Mouse (Mus musculus) adrenal gland, postnatal 10 days (tissue): ENCODE measurements at regions not wholly inside any gene's neighbourhood (a gene's known extent, or its start where the extent isn't known, plus 50 kb on each side); places are given as distances from the start of the nearest gene placed in this dataset.

Experiments
- DNase-seq: peaks from one replicate; pipeline ENCODE4 v3.0.0; 2021; ENCODE audit warnings: mixed read lengths

GRCm38 (mm10) chr13:102273818-102274217 lies 419.5 kb upstream of the Cd180 start:
- no peak for DNase-seq

GRCm38 (mm10) chr13:102275296-102275695 lies 418.1 kb upstream of the Cd180 start:
- no peak for DNase-seq

GRCm38 (mm10) chr13:102276885-102277284 lies 416.5 kb upstream of the Cd180 start:
- DNase-seq = no peak

- no peak for DNase-seq
Observed at GRCm38 (mm10) chr13:102280198-102280597, 413.2 kb upstream of the Cd180 start.

GRCm38 (mm10) chr13:102294451-102294850 lies 398.9 kb upstream of the Cd180 start:
- no peak for DNase-seq

GRCm38 (mm10) chr13:102295079-102295478 lies 398.3 kb upstream of the Cd180 start:
- no peak for DNase-seq

GRCm38 (mm10) chr13:102307983-102308382 lies 385.4 kb upstream of the Cd180 start:
- DNase-seq = no peak

- no peak for DNase-seq
Observed at GRCm38 (mm10) chr13:102312096-102312495, 381.3 kb upstream of the Cd180 start.

GRCm38 (mm10) chr13:102315921-102316692 lies 377.3 kb upstream of the Cd180 start:
- DNase-seq = no peak

- DNase-seq = no peak
Observed at GRCm38 (mm10) chr13:102318891-102319404, 374.4 kb upstream of the Cd180 start.

- no peak for DNase-seq
Observed at GRCm38 (mm10) chr13:102319453-102319852, 373.9 kb upstream of the Cd180 start.

GRCm38 (mm10) chr13:102323876-102324275 lies 369.5 kb upstream of the Cd180 start:
- no peak for DNase-seq

- DNase-seq = no peak
Observed at GRCm38 (mm10) chr13:102326003-102326402, 367.4 kb upstream of the Cd180 start.

GRCm38 (mm10) chr13:102326544-102326943 lies 366.8 kb upstream of the Cd180 start:
- no peak for DNase-seq

GRCm38 (mm10) chr13:102333667-102334066 lies 359.7 kb upstream of the Cd180 start:
- no peak for DNase-seq

- peak; percentile 66 for DNase-seq
Observed at GRCm38 (mm10) chr13:102334131-102334534, 359.2 kb upstream of the Cd180 start.

- no peak for DNase-seq
Observed at GRCm38 (mm10) chr13:102343236-102343635, 350.1 kb upstream of the Cd180 start.

- no peak for DNase-seq
Observed at GRCm38 (mm10) chr13:102344606-102345269, 348.6 kb upstream of the Cd180 start.

GRCm38 (mm10) chr13:102349493-102349892 lies 343.9 kb upstream of the Cd180 start:
- DNase-seq = no peak

- no peak for DNase-seq
Observed at GRCm38 (mm10) chr13:102352073-102352854, 341.1 kb upstream of the Cd180 start.

GRCm38 (mm10) chr13:102355569-102355968 lies 337.8 kb upstream of the Cd180 start:
- DNase-seq = peak; percentile 37

- DNase-seq = no peak
Observed at GRCm38 (mm10) chr13:102372451-102373082, 320.8 kb upstream of the Cd180 start.
